Mouse (Mus musculus): Measurements from ENCODE around the gene Satb2. TPM values are rescaled to one million over a fixed set of nuclear protein-coding genes. Genes with fewer than 3 reads are reported as not detected.
A peak's percentile ranks its signal among the peaks of the same experiment; 100 is the strongest.
"Not testable (repeated sequence)": the region's sequence is repeated elsewhere in the genome, so short reads cannot be mapped to it uniquely, and the experiment has no call there.

The Satb2 gene
- total RNA-seq, 2 experiments from 2014 or later = 265 to 341 TPM

GRCm38 (mm10) chr1:56845523-56846118, 132.8 kb downstream of the Satb2 start:
- intact Hi-C loops (cut with DNase I) = no loop called here
- DNase-seq = peak; percentile 17

- DNase-seq = no peak
- intact Hi-C loops (cut with DNase I) = no loop called here
These were observed 133.7 kb downstream of the Satb2 start for GRCm38 (mm10) chr1:56844551-56845330.

GRCm38 (mm10) chr1:56838901-56839300, 139.5 kb downstream of the Satb2 start:
- no peak for DNase-seq
- intact Hi-C loops (cut with DNase I) = no loop called here

- intact Hi-C loops (cut with DNase I) = no loop called here
- DNase-seq = peak; percentile 54
These were observed 144.2 kb downstream of the Satb2 start for GRCm38 (mm10) chr1:56833984-56834900.

- DNase-seq = peak; percentile 80
- intact Hi-C loops (cut with DNase I) = no loop called here
These were observed 145.1 kb downstream of the Satb2 start for GRCm38 (mm10) chr1:56833307-56833706.

- intact Hi-C loops (cut with DNase I) = no loop called here
- DNase-seq = no peak
These were observed 145.7 kb downstream of the Satb2 start for GRCm38 (mm10) chr1:56832738-56833137.

GRCm38 (mm10) chr1:56822735-56823134, 155.7 kb downstream of the Satb2 start:
- intact Hi-C loops (cut with DNase I) = no loop called here
- DNase-seq = no peak

GRCm38 (mm10) chr1:56822025-56822424, 156.4 kb downstream of the Satb2 start:
- DNase-seq = no peak
- intact Hi-C loops (cut with DNase I) = no loop called here

GRCm38 (mm10) chr1:56813506-56813905, 164.9 kb downstream of the Satb2 start:
- no peak for DNase-seq
- intact Hi-C loops (cut with DNase I) = no loop called here

- intact Hi-C loops (cut with DNase I) = no loop called here
- no peak for DNase-seq
These were observed 165.5 kb downstream of the Satb2 start for GRCm38 (mm10) chr1:56812961-56813360.

GRCm38 (mm10) chr1:56811486-56811885, 167.0 kb downstream of the Satb2 start:
- DNase-seq = no peak
- intact Hi-C loops (cut with DNase I) = no loop called here

- intact Hi-C loops (cut with DNase I) = no loop called here
- DNase-seq = no peak
These were observed 172.4 kb downstream of the Satb2 start for GRCm38 (mm10) chr1:56806006-56806405.

GRCm38 (mm10) chr1:56800611-56801010, 177.8 kb downstream of the Satb2 start:
- DNase-seq = no peak
- intact Hi-C loops (cut with DNase I) = no loop called here

- DNase-seq = no peak
- intact Hi-C loops (cut with DNase I) = no loop called here
These were observed 183.3 kb downstream of the Satb2 start for GRCm38 (mm10) chr1:56795016-56795608.

- intact Hi-C loops (cut with DNase I) = no loop called here
- DNase-seq = no peak
These were observed 188.8 kb downstream of the Satb2 start for GRCm38 (mm10) chr1:56789641-56790040.

- intact Hi-C loops (cut with DNase I); DNase-seq: not testable (repeated sequence)
These were observed 196.3 kb downstream of the Satb2 start for GRCm38 (mm10) chr1:56782139-56782538.

GRCm38 (mm10) chr1:56764205-56764604, 214.2 kb downstream of the Satb2 start:
- DNase-seq = no peak
- intact Hi-C loops (cut with DNase I) = no loop called here

- intact Hi-C loops (cut with DNase I) = no loop called here
- no peak for DNase-seq
These were observed 216.9 kb downstream of the Satb2 start for GRCm38 (mm10) chr1:56761512-56761911.

GRCm38 (mm10) chr1:56753283-56753682, 225.2 kb downstream of the Satb2 start:
- intact Hi-C loops (cut with DNase I) = no loop called here
- DNase-seq = no peak

GRCm38 (mm10) chr1:56750693-56751092, 227.8 kb downstream of the Satb2 start:
- intact Hi-C loops (cut with DNase I) = no loop called here
- no peak for DNase-seq
